Mouse (Mus musculus): Measurements from ENCODE around the gene H2al1m. TPM values are rescaled to one million over a fixed set of nuclear protein-coding genes. Genes with fewer than 3 reads are reported as not detected.
"Not testable (repeated sequence)": the region's sequence is repeated elsewhere in the genome, so short reads cannot be mapped to it uniquely, and the experiment has no call there.

The H2al1m gene
- total RNA-seq, 2 experiments from 2014 or later, result 0.82 TPM; not detected in 1

GRCm38 (mm10) chrX:9332366-9332962 is 48.9 kb downstream of the H2al1m start:
- DNase-seq, result not testable (repeated sequence)

- peak; percentile 44 for DNase-seq
Measured at GRCm38 (mm10) chrX:9333035-9333434, 49.5 kb downstream of the H2al1m start.

Other genes starting within 250 kb of the H2al1m start
- gene Fthl17f, start 220.7 kb upstream of the H2al1m start, total RNA-seq (2021), result not detected
- gene 4930402K13Rik, start 179.2 kb upstream of the H2al1m start, total RNA-seq (2021), result not detected
- gene Lancl3, start 83.9 kb upstream of the H2al1m start, total RNA-seq (2021), result 1 to 10 TPM; 2.1 to 2.9 TPM
- gene Gm14862, start 26.9 kb upstream of the H2al1m start, total RNA-seq (2021), result not detected
- gene Xk, start 11.0 kb upstream of the H2al1m start, total RNA-seq (2021), result 1 to 10 TPM; 2.2 to 2.8 TPM
- not detected for gene H2al1k, start 66.9 kb downstream of the H2al1m start, total RNA-seq (2021)
- 1 to 10 TPM; 8.3 to 9.3 TPM for gene Cybb, start 204.0 kb downstream of the H2al1m start, total RNA-seq (2021)

Data from adrenal gland, postnatal 10 days (tissue).